Mouse (Mus musculus) megakaryocyte, embryonic 14.5 days (primary cell): ENCODE measurements at regions not wholly inside any gene's neighbourhood (a gene's known extent, or its start where the extent isn't known, plus 50 kb on each side); places are given as distances from the start of the nearest gene placed in this dataset.
"Not testable (repeated sequence)": the region's sequence is repeated elsewhere in the genome, so short reads cannot be mapped to it uniquely, and the experiment has no call there.

Experiments
- H3K27me3 ChIP-seq: replicated peaks from 2 replicates; pipeline ENCODE3; 2012; ENCODE audit warnings: inconsistent platforms
- H3K36me3 ChIP-seq: replicated peaks from 2 replicates; pipeline ENCODE3; 2012; ENCODE audit warnings: low read length, inconsistent platforms, mixed read lengths
- H3K4me1 ChIP-seq: 2 replicates; pipeline ENCODE4 v1.6.1; 2012; ENCODE audit warnings: inconsistent platforms
- H3K4me3 ChIP-seq: replicated peaks from 2 replicates; pipeline ENCODE3; 2012; ENCODE audit warnings: moderate library complexity, mild to moderate bottlenecking, inconsistent platforms
- H3K9me3 ChIP-seq: 2 replicates; pipeline ENCODE4 v1.6.1; 2012; ENCODE audit warnings: inconsistent platforms
- FLI1 ChIP-seq: IDR thresholded peaks from 2 replicates; pipeline ENCODE4 v1.6.1; 2012; ENCODE audit warnings: low read length, inconsistent platforms, mixed read lengths
- GATA1 ChIP-seq: IDR thresholded peaks from 3 replicates; pipeline ENCODE4 v1.6.1; 2012; ENCODE audit warnings: mixed read lengths, low read length, inconsistent platforms, borderline replicate concordance

GRCm38 (mm10) chr10:11515144-11515543, 171.9 kb downstream of the Epm2a start:
- Histone ChIP-seq H3K4me3 (no peak overlapping the region), H3K27me3 (no peaks in the 10 kb centered on the region), H3K4me1 (no peaks in the 10 kb centered on the region), H3K36me3 (no peaks in the 10 kb centered on the region), H3K9me3 (no peaks in the 10 kb centered on the region)
- no peak for TF ChIP-seq FLI1
- no peak for TF ChIP-seq GATA1

- H3K9me3 ChIP-seq: no peaks in the 10 kb centered on the region
- TF ChIP-seq FLI1 (no peak), GATA1 (no peak)
- no peak overlapping the region for H3K4me3 ChIP-seq
- H3K27me3 ChIP-seq: no peaks in the 10 kb centered on the region
- H3K36me3 ChIP-seq: no peaks in the 10 kb centered on the region
- H3K4me1 ChIP-seq: no peaks in the 10 kb centered on the region
Measured at GRCm38 (mm10) chr10:11517122-11517521, 173.9 kb downstream of the Epm2a start.

DNA sequence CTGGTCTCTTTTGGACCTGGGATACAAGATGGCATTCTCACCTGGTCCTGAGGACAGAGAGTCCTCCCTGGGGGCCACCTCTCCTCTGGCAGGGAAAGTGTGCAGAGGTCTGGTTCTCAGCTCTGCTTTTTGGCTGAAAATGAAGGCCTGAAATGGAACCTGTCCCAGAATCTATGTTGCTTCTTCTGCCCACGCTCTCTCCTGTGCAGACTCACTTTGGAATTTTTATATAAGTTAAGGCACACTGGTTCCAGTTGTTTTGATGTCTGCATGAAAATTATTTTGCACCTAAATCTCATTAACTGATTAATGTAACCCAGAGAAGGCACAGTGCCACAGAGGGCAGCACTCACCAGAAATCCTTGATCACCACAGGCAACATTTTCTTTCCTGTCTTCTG, 188.1 kb downstream of the Epm2a start:
- H3K27me3 ChIP-seq: no peaks in the 10 kb centered on the region
- TF ChIP-seq GATA1 (no peak), FLI1 (no peak)
- H3K36me3 ChIP-seq: no peaks in the 10 kb centered on the region
- no peaks in the 10 kb centered on the region for H3K9me3 ChIP-seq
- H3K4me3 ChIP-seq: no peak overlapping the region
- H3K4me1 ChIP-seq: no peaks in the 10 kb centered on the region

- not testable (repeated sequence) for H3K36me3 ChIP-seq, H3K27me3 ChIP-seq, H3K9me3 ChIP-seq, H3K4me3 ChIP-seq, H3K4me1 ChIP-seq
Measured at GRCm38 (mm10) chr10:11555376-11555775, 212.2 kb downstream of the Epm2a start.

DNA sequence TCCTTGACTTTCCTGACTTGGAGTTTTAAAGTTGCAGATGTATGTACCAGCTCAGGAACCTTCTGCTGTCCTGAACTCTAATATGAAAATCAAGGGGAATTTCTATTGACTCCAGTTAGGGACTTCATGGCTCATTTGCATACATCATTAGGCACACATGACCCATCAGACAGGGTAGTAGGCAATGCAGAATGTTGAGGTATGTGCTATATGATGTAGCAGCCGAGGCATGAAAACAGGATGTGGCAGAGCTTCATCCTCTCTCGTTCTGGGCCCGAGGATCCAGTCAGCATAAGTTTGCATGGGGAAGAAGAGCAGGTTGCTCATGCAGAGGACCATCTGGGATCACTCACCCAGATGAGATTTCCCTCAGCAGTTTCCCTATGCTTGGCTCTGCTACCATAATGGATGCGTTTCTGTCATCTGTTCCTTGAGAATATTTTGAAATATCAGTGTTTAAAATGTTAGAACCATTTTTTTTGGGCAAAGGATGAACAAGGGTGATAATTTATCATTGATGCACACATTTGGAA, 227.4 kb downstream of the Epm2a start:
- no peaks in the 10 kb centered on the region for H3K4me1 ChIP-seq
- H3K27me3 ChIP-seq: no peaks in the 10 kb centered on the region
- no peak overlapping the region for H3K4me3 ChIP-seq
- TF ChIP-seq FLI1: no peak
- no peak for TF ChIP-seq GATA1
- H3K9me3 ChIP-seq: no peaks in the 10 kb centered on the region
- no peaks in the 10 kb centered on the region for H3K36me3 ChIP-seq

- Histone ChIP-seq H3K36me3 (no peaks in the 10 kb centered on the region), H3K4me3 (no peak overlapping the region), H3K27me3 (no peaks in the 10 kb centered on the region), H3K9me3 (no peaks in the 10 kb centered on the region), H3K4me1 (no peaks in the 10 kb centered on the region)
- TF ChIP-seq FLI1: no peak
- no peak for TF ChIP-seq GATA1
Measured at GRCm38 (mm10) chr10:11608451-11608850, 265.2 kb downstream of the Epm2a start.

GRCm38 (mm10) chr10:11609092-11609491, 265.9 kb downstream of the Epm2a start:
- not testable (repeated sequence) for H3K4me3 ChIP-seq, H3K36me3 ChIP-seq, H3K27me3 ChIP-seq, H3K9me3 ChIP-seq, H3K4me1 ChIP-seq

GRCm38 (mm10) chr10:11648151-11648550, 304.9 kb downstream of the Epm2a start:
- H3K4me3 ChIP-seq: no peak overlapping the region
- TF ChIP-seq FLI1 (no peak), GATA1 (no peak)
- H3K4me1 ChIP-seq: no peaks in the 10 kb centered on the region
- H3K27me3 ChIP-seq: no peaks in the 10 kb centered on the region
- no peaks in the 10 kb centered on the region for H3K36me3 ChIP-seq
- H3K9me3 ChIP-seq: peaks cover 9% of the 10 kb centered on the region

GRCm38 (mm10) chr10:11660056-11660770, 317.0 kb downstream of the Epm2a start:
- peaks cover 7% of the 10 kb centered on the region; the same call in 1 of the 2 replicates for H3K9me3 ChIP-seq
- no peaks in the 10 kb centered on the region for H3K4me1 ChIP-seq
- H3K27me3 ChIP-seq: no peaks in the 10 kb centered on the region
- H3K4me3 ChIP-seq: no peak overlapping the region
- no peaks in the 10 kb centered on the region for H3K36me3 ChIP-seq
- TF ChIP-seq GATA1 (no peak), FLI1 (no peak)

DNA sequence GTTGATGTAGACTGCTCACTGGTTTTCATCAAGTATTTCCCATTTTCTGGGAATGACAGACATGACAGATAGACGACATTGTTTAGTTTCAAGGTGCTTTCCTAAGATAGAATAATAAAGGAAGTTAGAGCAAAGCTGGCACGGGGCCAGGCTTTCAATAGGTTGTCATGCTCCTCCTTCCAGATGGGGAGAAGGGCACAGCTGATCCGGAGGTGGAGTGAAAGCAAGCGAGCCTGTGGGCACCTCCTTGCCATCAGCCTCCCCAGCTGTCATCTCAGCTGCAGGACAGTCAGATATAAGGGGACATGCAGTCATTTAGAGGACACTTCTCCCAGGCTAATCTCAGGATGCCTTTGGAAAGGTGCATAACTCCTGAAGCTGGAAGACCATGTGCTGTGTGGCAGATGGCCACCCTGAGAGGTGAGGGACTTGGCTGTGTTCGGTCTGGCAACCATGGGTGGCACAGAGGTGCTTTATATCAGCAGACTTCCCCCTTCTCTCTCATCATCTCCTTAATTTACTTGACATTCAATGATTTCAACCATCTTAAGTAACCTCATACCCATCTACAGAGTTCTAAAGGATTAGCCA, 318.6 kb downstream of the Epm2a start:
- H3K4me1 ChIP-seq: no peaks in the 10 kb centered on the region
- no peaks in the 10 kb centered on the region for H3K27me3 ChIP-seq
- peaks cover 7% of the 10 kb centered on the region; the same call in 1 of the 2 replicates for H3K9me3 ChIP-seq
- TF ChIP-seq GATA1: no peak
- H3K4me3 ChIP-seq: no peak overlapping the region
- H3K36me3 ChIP-seq: no peaks in the 10 kb centered on the region
